In genomic region chr10:119239969-119240721, GRCm38 (mm10) we compare ENCODE assay signal across 8 mouse cellular contexts. TPM values are rescaled to one million over a fixed set of nuclear protein-coding genes. Genes with fewer than 3 reads are reported as not detected.
DNase-seq lines count a peak whose midpoint lies in the region; ATAC-seq lines count a peak whose summit lies in the region.

Cand1 (minus strand) TSS chr10:119240055.

- H3K9me3 ChIP-seq in heart, embryonic 13.5 days: no peaks in the 10 kb centered on the region
- no peaks in the 10 kb centered on the region for H3K9me3 ChIP-seq in liver, embryonic 12.5 days (replicated peaks)
- H3K9me3 ChIP-seq in stomach, embryonic 15.5 days: no peaks in the 10 kb centered on the region

- H3K27ac ChIP-seq in brown adipose tissue, adult 24 weeks (replicated peaks; ENCODE audit: low read depth, low read length): peak within 1 kb of the TSS; percentile 98
- H3K27ac ChIP-seq in heart, embryonic 13.5 days (replicated peaks): peak within 1 kb of the TSS; percentile 99
- H3K27ac ChIP-seq in liver, embryonic 12.5 days: peak within 1 kb of the TSS; percentile 92
- peak within 1 kb of the TSS; percentile 98 for H3K27ac ChIP-seq in stomach, embryonic 15.5 days

- peaks cover 8% of the 10 kb centered on the region; the same call in 1 of the 2 replicates for H3K4me1 ChIP-seq in brown adipose tissue, adult 24 weeks (ENCODE audit: control insufficient read depth, insufficient read depth, insufficient read length, low read length)
- H3K4me1 ChIP-seq in heart, embryonic 13.5 days: peaks cover 26% of the 10 kb centered on the region
- H3K4me1 ChIP-seq in liver, embryonic 12.5 days: peaks cover 27% of the 10 kb centered on the region
- 0 out of 2 replicates have a peak, but pooled peaks cover 6% of the 10 kb centered on the region for H3K4me1 ChIP-seq in stomach, embryonic 15.5 days

- peaks cover 13% of the 10 kb centered on the region for H3K36me3 ChIP-seq in heart, embryonic 13.5 days
- peaks cover 16% of the 10 kb centered on the region for H3K36me3 ChIP-seq in liver, embryonic 12.5 days
- no peaks in the 10 kb centered on the region for H3K36me3 ChIP-seq in stomach, embryonic 15.5 days

- H3K27me3 ChIP-seq in heart, embryonic 13.5 days (replicated peaks): no peaks in the 10 kb centered on the region
- H3K27me3 ChIP-seq in liver, embryonic 12.5 days (replicated peaks): no peaks in the 10 kb centered on the region
- H3K27me3 ChIP-seq in stomach, embryonic 15.5 days (replicated peaks): no peaks in the 10 kb centered on the region

- peak; percentile 99 for DNase-seq in CD4-positive, CD25-positive, alpha-beta regulatory T cell, adult 2 months (ENCODE audit: low read depth, low spot score)
- DNase-seq in fat pad, adult 2 months (ENCODE audit: extremely low read depth, low read depth, low spot score): peak; percentile 86
- peak; percentile 100 for DNase-seq in kidney, postnatal 10 days
- DNase-seq in natural killer cell, adult 2 months (ENCODE audit: low spot score in 2 of 2): peak; percentile 99

- peak within 1 kb of the TSS; percentile 99 for H3K9ac ChIP-seq in heart, embryonic 13.5 days
- peak within 1 kb of the TSS; percentile 91 for H3K9ac ChIP-seq in liver, embryonic 12.5 days
- peak within 1 kb of the TSS; percentile 96 for H3K9ac ChIP-seq in stomach, embryonic 15.5 days

- ATAC-seq in heart, embryonic 13.5 days (ENCODE audit: extremely low read depth, insufficient number of reproducible peaks, low FRiP score, low TSS enrichment): peak; percentile 99
- peak; percentile 98 for ATAC-seq in liver, embryonic 12.5 days
- ATAC-seq in stomach, embryonic 15.5 days (ENCODE audit: insufficient read depth, low FRiP score, low read depth): peak; percentile 98

- H3K4me2 ChIP-seq in heart, embryonic 13.5 days: peak within 1 kb of the TSS; percentile 91
- H3K4me2 ChIP-seq in liver, embryonic 12.5 days: peak within 1 kb of the TSS; percentile 85
- peak within 1 kb of the TSS; percentile 69 for H3K4me2 ChIP-seq in stomach, embryonic 15.5 days

- WGBS in heart, embryonic 13.5 days: under 1% methylated on average over 65 of the region's 67 CpGs
- WGBS in liver, embryonic 12.5 days (ENCODE audit: insufficient replicate concordance): under 1% methylated on average over 65 of the region's 67 CpGs
- WGBS in stomach, embryonic 15.5 days: under 1% methylated on average over 65 of the region's 67 CpGs

- H3K4me3 ChIP-seq in brown adipose tissue, adult 24 weeks (ENCODE audit: insufficient read depth, low read depth, low read length): peak within 1 kb of the TSS; percentile 98
- H3K4me3 ChIP-seq in heart, embryonic 13.5 days: peak within 1 kb of the TSS; percentile 99
- peak within 1 kb of the TSS; percentile 77 for H3K4me3 ChIP-seq in liver, embryonic 12.5 days
- H3K4me3 ChIP-seq in stomach, embryonic 15.5 days (replicated peaks): peak within 1 kb of the TSS; percentile 87

RNA-seq across cellular contexts. Expression of gene Cand1, which starts in this region (rescaled TPM):
- 12.2 and 25.1 TPM in 2 replicates for polyA plus RNA-seq in brown adipose tissue, adult 24 weeks (2012; ENCODE audit: insufficient read depth, insufficient read length, missing spikeins)
- polyA plus RNA-seq in heart, embryonic 13.5 days (2015; fragmentation: Nextera tagmentation; extraction: Ambion mirVana): 35.8 and 37.4 TPM in 2 replicates
- polyA plus RNA-seq in liver, embryonic 12.5 days (2016; fragmentation: Nextera tagmentation; extraction: Ambion mirVana): 44.4 and 48.5 TPM in 2 replicates
- 51.4 and 51.5 TPM in 2 replicates for polyA plus RNA-seq in stomach, embryonic 15.5 days (2015; fragmentation: Nextera tagmentation; extraction: Ambion mirVana)

Comparison
In these comparisons a context has a peak if more than half of its experiments do, and no peak if none do; other contexts are left out.
1. Peak in every context shown above with its lines: DNase-seq, ATAC-seq, H3K4me3 ChIP-seq and H3K27ac ChIP-seq.